Mouse (Mus musculus): ENCODE results near the gene Liph. TPM values are rescaled to one million over a fixed set of nuclear protein-coding genes. Genes with fewer than 3 reads are reported as not detected.

The Liph gene
- polyA plus RNA-seq, 1 experiment: 1.9 TPM

DNA sequence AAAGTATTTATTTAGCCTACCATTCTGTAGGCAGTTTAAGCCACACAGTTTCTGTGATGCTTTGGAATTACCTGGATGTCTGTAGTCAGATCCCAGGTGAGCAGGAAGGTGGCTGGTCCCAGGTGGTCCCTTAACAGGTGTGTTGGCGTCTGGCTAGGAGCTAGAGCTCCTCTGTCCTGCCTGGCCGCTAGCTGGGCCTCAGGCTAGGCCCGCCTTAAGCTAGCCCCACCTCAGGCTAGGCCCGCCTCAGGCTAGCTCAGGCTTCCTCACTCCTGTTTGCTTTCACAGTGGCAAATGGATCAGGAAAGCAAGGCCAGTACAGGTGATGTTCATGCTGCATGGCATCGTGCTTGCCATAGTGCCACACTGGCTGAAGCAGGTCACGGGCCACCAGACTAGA, 88.6 kb downstream of the Liph start:
- Histone ChIP-seq H3K36me3 (ENCODE audit: control insufficient read depth, insufficient read depth, low read length) (no peaks in the 10 kb centered on the region), H3K4me1 (replicated peaks; ENCODE audit: control insufficient read depth, insufficient read depth, low read length) (no peaks in the 10 kb centered on the region)
- WGBS: 95% methylated on average over 6 of the region's 6 CpGs

DNA sequence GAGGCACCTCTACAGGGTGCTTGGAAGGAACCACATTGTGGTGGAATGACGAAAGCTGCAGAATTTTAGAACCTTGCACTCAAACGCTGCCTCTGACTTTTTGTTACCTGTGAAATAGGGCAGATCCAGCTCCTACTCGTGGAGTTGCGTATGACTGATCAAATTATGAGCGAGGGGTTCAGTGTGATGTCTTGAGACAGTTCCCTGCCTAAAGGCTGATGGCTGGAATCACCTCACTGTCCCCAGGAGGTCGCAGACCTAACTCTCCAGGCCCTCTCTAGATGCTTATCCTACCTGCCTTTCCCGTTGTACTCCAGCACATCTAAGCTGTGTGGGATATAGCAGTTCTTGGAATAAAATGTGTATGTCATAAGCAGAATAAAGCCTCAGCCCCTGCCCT, 89.5 kb downstream of the Liph start:
- H3K27ac ChIP-seq (ENCODE audit: control insufficient read depth, insufficient read depth, low read length): no peak overlapping the region
- no peak for TF ChIP-seq POLR2A (IDR thresholded peaks at IDR 0.05; ENCODE audit: control insufficient read depth, extremely low read depth, insufficient read depth, low read length, poor library complexity)
- TF ChIP-seq CTCF (IDR thresholded peaks at IDR 0.05; ENCODE audit: borderline replicate concordance, control insufficient read depth, extremely low read depth, insufficient read depth, low read length, poor library complexity): no peak
- DNase-seq: no peak
- no peaks in the 10 kb centered on the region for H3K27me3 ChIP-seq (ENCODE audit: control insufficient read depth, insufficient read depth, low read length)
- WGBS: 97% methylated on average over 7 of the region's 7 CpGs
- no peaks in the 10 kb centered on the region for H3K4me1 ChIP-seq (replicated peaks; ENCODE audit: control insufficient read depth, insufficient read depth, low read length)
- H3K4me3 ChIP-seq (ENCODE audit: control insufficient read depth, insufficient read depth, low read length): no peak overlapping the region
- H3K36me3 ChIP-seq (ENCODE audit: control insufficient read depth, insufficient read depth, low read length): no peaks in the 10 kb centered on the region

More for the DNA sequence above, 88.6 kb downstream of the Liph start:
- DNase-seq: no peak
- H3K27me3 ChIP-seq (ENCODE audit: control insufficient read depth, insufficient read depth, low read length): no peaks in the 10 kb centered on the region
- no peak overlapping the region for H3K4me3 ChIP-seq (ENCODE audit: control insufficient read depth, insufficient read depth, low read length)
- TF ChIP-seq CTCF (IDR thresholded peaks at IDR 0.05; ENCODE audit: borderline replicate concordance, control insufficient read depth, extremely low read depth, insufficient read depth, low read length, poor library complexity): no peak
- no peak overlapping the region for H3K27ac ChIP-seq (ENCODE audit: control insufficient read depth, insufficient read depth, low read length)

DNA sequence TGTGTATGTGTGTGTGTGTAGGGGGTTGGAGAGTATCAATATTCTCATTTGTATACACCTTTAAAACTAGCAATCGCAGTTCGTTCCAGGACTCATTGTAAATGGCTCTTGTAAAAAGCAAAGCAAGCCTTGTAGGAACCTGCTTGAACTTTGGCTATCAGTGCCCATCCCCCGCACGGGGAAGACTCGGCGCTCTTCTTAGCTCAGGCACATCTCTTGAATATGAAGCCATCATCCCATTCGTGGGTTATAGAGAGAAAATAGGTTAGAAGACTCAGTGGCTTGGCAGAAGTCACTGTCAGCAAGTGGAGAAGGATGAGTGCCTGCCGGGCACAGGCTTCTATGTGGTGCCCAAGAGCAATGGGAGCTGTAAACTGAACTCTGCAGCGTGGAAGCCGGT, 90.8 kb downstream of the Liph start:
- Histone ChIP-seq H3K27me3 (ENCODE audit: control insufficient read depth, insufficient read depth, low read length) (no peaks in the 10 kb centered on the region), H3K4me3 (ENCODE audit: control insufficient read depth, insufficient read depth, low read length) (no peak overlapping the region), H3K36me3 (ENCODE audit: control insufficient read depth, insufficient read depth, low read length) (no peaks in the 10 kb centered on the region), H3K4me1 (replicated peaks; ENCODE audit: control insufficient read depth, insufficient read depth, low read length) (no peaks in the 10 kb centered on the region), H3K27ac (ENCODE audit: control insufficient read depth, insufficient read depth, low read length) (no peak overlapping the region)
- TF ChIP-seq POLR2A (IDR thresholded peaks at IDR 0.05; ENCODE audit: control insufficient read depth, extremely low read depth, insufficient read depth, low read length, poor library complexity): no peak
- no peak for TF ChIP-seq CTCF (IDR thresholded peaks at IDR 0.05; ENCODE audit: borderline replicate concordance, control insufficient read depth, extremely low read depth, insufficient read depth, low read length, poor library complexity)
- no peak for DNase-seq
- WGBS: 92% methylated on average over 10 of the region's 10 CpGs

Other genes starting within 250 kb of the Liph start
- 8.0 and 9.6 TPM in 2 replicates for gene Ehhadh, start 207.9 kb downstream of the Liph start, polyA plus RNA-seq (2012; rRNA removed)
- gene Map3k13, start 201.3 kb downstream of the Liph start, polyA plus RNA-seq (2012; rRNA removed): 2.0 and 2.3 TPM in 2 replicates
- gene Tmem41a, start 48.1 kb downstream of the Liph start, polyA plus RNA-seq (2012; rRNA removed): 19.3 and 20.6 TPM in 2 replicates
- 19.2 and 21.6 TPM in 2 replicates for gene Senp2, start 13.8 kb upstream of the Liph start, polyA plus RNA-seq (2012; rRNA removed)
- gene Igf2bp2, start 167.6 kb upstream of the Liph start, polyA plus RNA-seq (2012; rRNA removed): 1.8 and 1.9 TPM in 2 replicates